Mouse (Mus musculus) ES-E14 (cell line): ENCODE results near the gene Bach2.

Source experiments
- HCFC1 ChIP-seq: IDR thresholded peaks from 2 replicates; pipeline ENCODE4 v1.6.1; 2012; ENCODE audit warnings: low read length, inconsistent platforms, borderline replicate concordance; ENCODE audit not compliant: insufficient read depth
- MAFK ChIP-seq: IDR thresholded peaks from 2 replicates; pipeline ENCODE4 v1.6.1; 2014; ENCODE audit warnings: mild to moderate bottlenecking, low read depth, low read length, inconsistent platforms; ENCODE audit not compliant: insufficient read depth
- ZC3H11A ChIP-seq: IDR thresholded peaks from 2 replicates; pipeline ENCODE4 v1.6.1; 2012; ENCODE audit warnings: low read depth, mild to moderate bottlenecking, inconsistent platforms, low read length, borderline replicate concordance
- ZNF384 ChIP-seq: IDR thresholded peaks from 2 replicates; pipeline ENCODE4 v1.6.1; 2012; ENCODE audit warnings: low read depth, low read length, inconsistent platforms

- TF ChIP-seq MAFK (no peak), ZNF384 (no peak), HCFC1 (no peak), ZC3H11A (no peak)
Measured at GRCm38 (mm10) chr4:32522013-32522412, 283.4 kb downstream of the Bach2 start.
